Mouse (Mus musculus): Measurements from ENCODE around the gene Blm. TPM values are rescaled to one million over a fixed set of nuclear protein-coding genes. Genes with fewer than 3 reads are reported as not detected.

Blm gene
- total RNA-seq, 2 experiments from 2014 or later: 39.0 to 49.2 TPM

DNA sequence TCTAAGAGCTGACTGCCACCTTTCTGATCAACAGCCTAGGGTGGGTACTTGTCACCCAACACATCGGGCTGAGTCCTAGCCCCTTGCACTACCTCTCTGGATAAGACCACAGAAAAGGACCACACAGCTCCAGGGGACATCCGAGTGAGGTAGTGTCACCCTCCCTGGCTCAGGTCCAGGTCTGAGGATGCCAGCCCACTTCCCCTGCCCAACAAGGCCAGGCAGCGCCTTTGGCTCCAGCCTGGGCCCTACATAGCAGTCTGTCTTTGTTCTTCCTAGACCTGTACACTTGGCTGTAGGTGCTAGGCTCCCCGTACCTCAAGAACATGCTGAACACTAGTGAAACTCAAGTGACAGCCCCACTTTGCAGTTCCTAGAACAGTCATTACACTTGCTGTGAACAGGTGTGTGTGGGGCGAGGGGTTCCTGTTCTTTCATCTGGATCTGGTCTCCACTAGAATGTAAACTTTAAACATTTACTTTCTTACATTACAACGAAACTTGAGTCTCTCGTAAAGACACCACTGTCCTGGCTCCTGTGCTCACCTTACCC lies 120.5 kb downstream of the Blm start:
- ATAC-seq (replicated peaks; ENCODE audit: poor library complexity, severe bottlenecking): peak; percentile 50

DNA sequence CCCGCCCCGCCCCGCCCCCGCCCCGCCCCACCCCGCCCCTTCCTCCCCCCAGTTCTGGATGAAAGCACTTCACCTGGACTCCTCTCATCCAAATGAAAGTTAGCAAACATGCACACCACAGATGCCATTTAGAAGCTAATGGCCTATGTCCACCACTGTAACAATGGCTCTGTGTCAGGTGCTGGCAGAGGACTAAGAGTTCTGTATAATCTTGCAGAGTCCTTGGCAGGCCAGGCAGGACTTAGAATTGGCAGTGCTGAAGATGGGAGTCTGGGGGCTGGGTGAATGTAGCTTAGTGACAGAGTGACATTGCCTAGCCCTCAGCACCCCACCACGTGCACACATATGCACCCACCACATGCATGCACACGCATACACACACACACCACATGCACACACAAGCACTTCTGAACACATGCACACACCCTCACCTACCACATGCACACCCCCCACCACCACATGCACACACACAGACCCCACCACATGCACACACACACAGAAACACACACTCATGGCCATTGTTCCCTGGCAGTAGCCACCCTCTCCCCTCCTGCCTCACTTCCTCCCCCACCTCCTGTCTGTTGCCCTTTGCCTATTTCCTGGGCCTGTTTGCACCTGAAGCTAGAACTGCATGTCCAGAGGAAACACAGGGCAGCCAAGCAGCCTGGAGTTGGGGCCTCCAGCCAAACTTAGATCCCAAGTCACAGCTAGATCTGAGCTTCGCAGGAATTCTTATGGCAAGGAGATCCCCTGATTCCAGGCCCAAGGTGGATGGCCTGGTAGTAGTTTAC lies 121.2 kb downstream of the Blm start:
- 0 out of 2 replicates have a peak, but pooled peaks have one; percentile 12 for ATAC-seq (replicated peaks; ENCODE audit: poor library complexity, severe bottlenecking)

- no peak for ATAC-seq (replicated peaks; ENCODE audit: poor library complexity, severe bottlenecking)
These were observed 122.1 kb downstream of the Blm start for GRCm38 (mm10) chr7:80412781-80413180.

DNA sequence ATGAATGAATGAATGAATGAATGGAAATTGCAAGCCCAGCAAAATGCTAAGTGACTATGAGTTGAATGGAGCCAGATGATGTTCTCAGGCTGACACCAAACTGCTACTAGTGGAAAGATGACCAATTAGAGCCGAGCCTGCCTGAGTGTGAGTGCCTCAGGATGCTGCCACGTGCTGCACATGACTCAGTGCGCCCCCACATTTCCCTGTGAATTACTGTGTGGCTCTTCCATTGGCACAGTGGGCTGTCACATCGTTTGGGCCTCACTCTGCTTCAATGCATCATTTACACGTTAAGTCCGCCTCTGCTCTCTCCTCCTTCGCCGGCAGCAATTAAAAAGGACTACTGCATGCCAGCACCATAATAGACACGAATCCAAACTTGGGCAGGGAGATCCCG lies 122.6 kb downstream of the Blm start:
- no peak for ATAC-seq (replicated peaks; ENCODE audit: poor library complexity, severe bottlenecking)

DNA sequence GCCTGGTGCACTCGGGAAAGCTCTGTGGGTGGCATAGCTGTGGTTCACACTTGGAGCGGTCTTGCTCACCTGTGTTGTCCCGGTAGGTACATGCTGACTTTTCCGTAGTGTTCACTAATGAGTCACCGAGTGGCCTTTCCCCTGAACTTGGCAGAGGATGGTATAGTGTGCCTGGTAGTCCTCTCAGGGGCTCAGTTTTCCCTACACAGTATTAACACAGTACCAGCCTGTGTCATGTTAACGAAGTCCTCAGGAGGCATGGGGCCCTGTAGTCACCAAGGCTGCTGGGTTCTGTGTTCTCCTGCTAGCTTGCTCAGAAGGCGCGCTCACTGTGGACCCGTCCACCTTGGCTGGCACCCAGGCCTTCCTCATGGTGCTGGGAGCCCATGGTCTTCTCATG lies 124.5 kb downstream of the Blm start:
- no peak for ATAC-seq (replicated peaks; ENCODE audit: poor library complexity, severe bottlenecking)

DNA sequence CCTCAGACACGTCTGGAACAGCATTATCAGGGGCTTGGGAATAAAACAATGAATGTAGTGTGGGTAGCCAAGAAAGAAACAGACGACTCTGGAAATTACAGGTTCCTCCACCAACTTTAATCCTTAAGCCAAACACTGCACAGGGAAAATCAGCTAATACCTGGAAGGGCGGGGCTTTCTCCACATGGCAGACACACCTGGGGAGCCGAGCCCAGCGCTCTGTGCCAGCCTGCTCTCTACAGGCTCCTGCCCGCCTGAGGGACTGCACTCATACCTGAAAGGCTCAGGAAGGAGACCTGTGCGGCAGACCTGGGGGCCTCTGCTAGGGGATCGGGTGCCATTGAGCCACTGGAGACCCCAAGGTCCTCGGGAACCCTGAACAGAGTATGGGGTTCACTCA lies 127.2 kb downstream of the Blm start:
- no peak for ATAC-seq (replicated peaks; ENCODE audit: poor library complexity, severe bottlenecking)

DNA sequence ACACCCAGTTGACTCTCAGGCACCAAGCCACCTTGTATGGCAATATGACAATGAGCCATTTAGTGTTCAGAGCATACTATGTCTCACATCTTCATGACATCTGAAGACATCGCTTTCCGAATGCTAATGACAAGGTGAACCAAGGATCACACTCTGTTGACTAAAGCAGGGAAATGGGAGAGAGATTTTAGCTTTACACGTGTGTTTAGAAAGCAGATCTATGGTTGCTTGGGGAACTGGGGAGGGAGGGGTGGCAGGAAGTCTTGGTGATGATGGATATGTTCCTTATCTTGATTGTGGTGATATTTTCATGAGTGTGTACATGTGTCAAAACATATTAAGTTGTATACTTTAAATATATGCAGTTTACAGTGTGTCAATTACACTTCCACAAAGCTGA lies 128.7 kb downstream of the Blm start:
- no peak for ATAC-seq (replicated peaks; ENCODE audit: poor library complexity, severe bottlenecking)

- ATAC-seq (replicated peaks; ENCODE audit: poor library complexity, severe bottlenecking): no peak
These were observed 129.7 kb downstream of the Blm start, which contains the start of gene Furin for GRCm38 (mm10) chr7:80405188-80405695. Gene Furin, minus strand, starts transcription at chr7:80405436.

Other genes with a start within 250 kb of the Blm start
- 40.7 and 42.7 TPM in 2 replicates for gene Prc1, start 240.7 kb downstream of the Blm start, total RNA-seq (2014; fragmentation: Nextera tagmentation)
- 141 and 156 TPM in 2 replicates for gene Prc1, start 240.7 kb downstream of the Blm start, total RNA-seq (2017)
- gene Rccd1, start 210.7 kb downstream of the Blm start, total RNA-seq (2014; fragmentation: Nextera tagmentation): 20.6 and 23.6 TPM in 2 replicates
- 16.4 and 23.0 TPM in 2 replicates for gene Rccd1, start 210.7 kb downstream of the Blm start, total RNA-seq (2017)
- gene Unc45a, start 194.1 kb downstream of the Blm start, total RNA-seq (2014; fragmentation: Nextera tagmentation): 8.1 and 13.9 TPM in 2 replicates
- gene Unc45a, start 194.1 kb downstream of the Blm start, total RNA-seq (2017): 20.2 and 22.4 TPM in 2 replicates
- gene Hddc3, start 192.0 kb downstream of the Blm start, total RNA-seq (2014; fragmentation: Nextera tagmentation): 10.3 and 14.5 TPM in 2 replicates
- 15.9 and 22.4 TPM in 2 replicates for gene Hddc3, start 192.0 kb downstream of the Blm start, total RNA-seq (2017)
- 60.4 and 74.6 TPM in 2 replicates for gene Man2a2, start 163.7 kb downstream of the Blm start, total RNA-seq (2014; fragmentation: Nextera tagmentation)
- 32.7 and 36.7 TPM in 2 replicates for gene Man2a2, start 163.7 kb downstream of the Blm start, total RNA-seq (2017)
- 141 and 238 TPM in 2 replicates for gene Fes, start 147.2 kb downstream of the Blm start, total RNA-seq (2014; fragmentation: Nextera tagmentation)
- 155 and 176 TPM in 2 replicates for gene Fes, start 147.2 kb downstream of the Blm start, total RNA-seq (2017)
- 25.5 and 25.6 TPM in 2 replicates for gene Furin, start 129.7 kb downstream of the Blm start, total RNA-seq (2014; fragmentation: Nextera tagmentation)
- gene Furin, start 129.7 kb downstream of the Blm start, total RNA-seq (2017): 5.0 and 10.1 TPM in 2 replicates
- gene Crtc3, start 153.8 kb upstream of the Blm start, total RNA-seq (2014; fragmentation: Nextera tagmentation): 21.7 and 33.0 TPM in 2 replicates
- gene Crtc3, start 153.8 kb upstream of the Blm start, total RNA-seq (2017): 6.2 and 6.8 TPM in 2 replicates

All from granulocyte monocyte progenitor cell, adult 5-6 weeks (primary cell).